Mouse (Mus musculus) CD4-positive, CD25-positive, alpha-beta regulatory T cell, adult 2 months (primary cell): ENCODE results near the gene Bola2.

ENCODE experiments used
- DNase-seq: peaks from one replicate; pipeline ENCODE4 v3.0.0-alpha.2; 2012; ENCODE audit warnings: low read depth, low spot score

The Bola2 gene

DNA sequence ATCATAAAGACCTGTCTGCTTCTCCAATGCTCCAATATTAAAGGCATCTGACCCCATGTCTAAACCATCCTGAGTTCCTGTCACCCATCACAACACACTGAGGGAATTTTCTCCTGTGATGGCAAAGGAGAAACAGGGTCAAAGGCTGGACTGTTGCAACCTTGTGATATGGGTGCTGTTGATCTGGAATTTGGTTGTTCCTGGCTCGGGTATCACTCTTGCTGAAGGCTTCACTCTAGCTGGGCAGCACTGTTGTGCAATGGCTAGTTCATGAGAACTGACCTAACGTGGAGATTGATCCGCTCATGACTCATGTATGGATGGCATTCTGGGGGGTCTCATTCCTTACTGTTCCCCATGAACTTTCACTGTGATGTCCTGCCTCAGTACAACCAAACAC, 6.2 kb upstream of the Bola2 start:
- DNase-seq: no peak

DNA sequence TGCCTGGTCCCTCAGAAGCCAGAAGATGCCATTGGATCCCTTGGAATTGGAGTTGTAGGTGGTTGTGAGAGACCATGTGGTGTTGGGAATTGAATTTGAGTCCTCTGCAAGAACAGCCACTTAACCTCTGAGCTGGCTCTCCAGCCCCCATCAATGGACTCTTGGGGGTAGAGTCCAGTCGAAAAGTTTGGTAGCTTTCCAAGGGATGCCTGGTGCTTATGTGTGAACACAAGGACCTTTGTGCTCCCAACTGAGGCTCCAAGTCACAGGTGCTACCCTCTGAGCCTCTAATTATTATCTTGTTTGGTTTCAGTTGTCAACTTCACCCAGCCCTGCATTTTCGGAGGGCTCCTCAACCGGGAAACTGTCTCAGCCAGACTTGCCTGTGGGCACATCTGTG, 4.5 kb upstream of the Bola2 start:
- DNase-seq: no peak

DNA sequence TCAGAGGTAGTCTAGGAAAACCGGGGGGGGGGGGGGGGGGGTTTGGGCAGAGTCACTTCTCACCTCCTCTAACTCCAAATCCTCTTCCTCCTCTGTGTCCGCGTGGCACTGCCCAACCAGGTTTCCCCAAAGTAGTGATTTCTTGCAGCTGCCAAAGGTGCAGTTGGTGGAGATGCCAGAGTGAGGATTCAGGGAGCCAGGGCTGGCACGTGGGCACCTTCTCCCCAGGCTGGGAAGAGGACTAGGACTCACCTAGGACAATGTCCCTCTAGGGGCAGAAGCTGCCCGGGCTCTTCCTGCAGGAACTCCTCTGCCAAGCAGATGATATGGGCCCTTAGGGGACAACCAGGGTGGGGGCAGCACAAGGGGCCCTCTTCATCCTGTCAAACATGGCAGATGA, 3.5 kb upstream of the Bola2 start:
- DNase-seq: no peak

DNA sequence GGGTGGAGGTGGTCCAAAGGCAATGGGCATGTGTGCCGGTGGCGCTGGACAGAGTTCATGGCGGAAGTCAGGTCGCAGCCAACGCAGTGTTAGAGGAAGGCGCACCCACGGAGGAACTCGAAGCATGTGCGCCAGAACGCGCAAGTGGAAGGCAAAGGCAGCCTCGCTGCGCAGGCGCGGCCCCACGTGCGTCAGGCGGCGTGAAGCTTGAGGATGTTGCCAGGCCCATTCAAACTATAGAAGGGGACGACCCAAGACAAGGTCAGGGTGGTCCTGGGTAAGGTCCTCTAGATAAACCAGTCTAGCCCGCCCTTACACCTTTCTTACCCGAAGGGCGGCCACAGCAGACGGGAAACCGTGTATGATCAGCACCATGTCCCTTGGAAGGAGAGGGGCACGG, 2.8 kb upstream of the Bola2 start:
- DNase-seq: no peak

DNA sequence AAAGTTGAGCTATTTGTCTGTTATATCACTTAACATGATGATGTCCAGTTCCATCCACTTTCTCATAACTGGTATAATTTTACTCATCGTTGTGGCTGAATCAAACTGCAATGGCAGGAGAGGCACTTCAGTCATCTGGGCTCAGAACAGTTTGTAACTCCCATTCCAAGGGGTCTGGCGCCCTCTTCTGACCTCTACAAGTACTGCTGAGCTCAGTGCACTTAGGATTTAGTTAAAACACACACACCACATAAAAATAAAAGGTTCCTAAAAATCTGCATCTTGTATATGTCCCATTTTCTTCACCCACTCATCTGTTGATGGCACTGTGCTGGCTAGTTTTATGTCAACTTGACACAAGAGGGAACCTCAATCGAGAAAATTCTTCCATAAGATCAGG, 1.9 kb upstream of the Bola2 start:
- DNase-seq: peak; percentile 93

DNA sequence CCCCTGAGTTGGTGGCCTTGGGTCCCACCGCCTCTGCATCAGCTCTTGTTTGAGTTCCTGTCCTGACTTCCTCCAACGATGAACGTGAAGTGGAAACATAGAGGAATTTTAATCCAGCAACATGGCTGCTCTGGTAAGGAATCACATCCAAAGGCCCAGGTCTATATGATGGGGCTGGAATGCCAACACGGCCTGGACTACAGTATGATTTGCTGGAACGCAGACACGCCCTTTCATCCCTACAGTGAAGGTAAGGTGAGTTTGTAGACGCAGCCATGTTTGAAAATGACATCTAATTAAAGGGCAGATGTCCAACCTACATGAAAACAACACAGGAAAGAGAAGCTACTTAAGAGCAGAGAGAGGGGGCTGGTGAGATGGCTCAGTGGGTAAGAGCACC, 1.4 kb upstream of the Bola2 start:
- DNase-seq: no peak

DNA sequence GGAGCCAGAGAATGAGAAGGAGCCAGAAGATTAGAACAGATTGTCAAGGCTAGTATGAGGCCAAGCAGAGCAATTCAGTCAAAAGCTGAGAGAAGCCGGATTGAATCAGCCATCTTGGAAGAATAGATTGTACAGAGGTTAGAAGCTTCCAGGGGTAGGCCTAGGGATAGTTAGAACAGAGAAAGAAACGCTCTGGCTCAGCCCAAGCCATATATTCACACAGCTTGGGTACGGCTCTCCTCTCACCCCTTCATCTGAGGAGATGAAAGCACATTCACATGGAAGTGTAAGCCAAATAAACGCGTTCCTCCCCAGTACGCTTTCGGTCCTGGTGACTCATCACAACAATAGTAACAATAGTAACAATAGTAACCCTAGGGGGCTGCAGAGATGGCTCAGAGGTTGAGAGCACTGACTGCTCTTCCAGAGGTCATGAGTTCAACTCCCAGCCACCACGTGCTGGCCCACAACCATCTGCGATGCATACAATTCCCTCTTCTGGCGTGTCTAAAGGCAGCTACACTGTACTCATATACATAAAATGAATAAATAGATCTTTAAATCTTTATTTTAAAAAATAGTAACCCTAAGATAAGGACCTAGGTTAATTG, 655 bp upstream of the Bola2 start:
- DNase-seq: no peak

DNA sequence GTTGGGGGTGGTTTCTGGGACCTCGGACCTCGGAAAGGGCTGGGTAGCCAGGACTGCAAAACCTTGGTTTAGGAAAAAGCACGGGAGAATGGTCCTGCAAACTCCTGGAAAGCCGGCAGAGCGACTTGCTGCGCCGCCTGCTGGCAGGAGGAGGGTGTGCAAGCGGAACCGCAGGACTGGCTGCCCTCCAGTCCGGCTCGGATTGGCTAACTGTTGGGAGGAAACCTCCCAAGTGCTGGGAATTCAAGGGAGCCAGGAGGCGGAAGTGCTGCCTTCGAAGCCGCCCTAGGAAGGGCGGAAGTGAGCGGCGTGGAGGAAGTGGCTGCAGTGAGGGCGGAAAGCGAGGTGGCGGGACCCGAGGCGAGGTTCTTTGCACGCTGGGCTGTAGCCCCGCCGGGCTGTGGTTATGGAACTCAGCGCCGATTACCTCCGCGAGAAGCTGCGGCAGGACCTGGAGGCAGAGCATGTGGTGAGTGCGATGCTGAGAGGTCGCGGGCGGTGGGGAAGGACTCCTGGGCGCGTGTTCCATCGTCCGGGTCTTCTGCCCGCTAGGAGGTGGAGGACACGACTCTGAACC, 518 bp downstream of the Bola2 start, which contains the start of gene Slx1b:
Gene Slx1b (minus strand): TSS at position 154 of the 577 bp plus-strand sequence.
- peak; percentile 95 for DNase-seq

DNA sequence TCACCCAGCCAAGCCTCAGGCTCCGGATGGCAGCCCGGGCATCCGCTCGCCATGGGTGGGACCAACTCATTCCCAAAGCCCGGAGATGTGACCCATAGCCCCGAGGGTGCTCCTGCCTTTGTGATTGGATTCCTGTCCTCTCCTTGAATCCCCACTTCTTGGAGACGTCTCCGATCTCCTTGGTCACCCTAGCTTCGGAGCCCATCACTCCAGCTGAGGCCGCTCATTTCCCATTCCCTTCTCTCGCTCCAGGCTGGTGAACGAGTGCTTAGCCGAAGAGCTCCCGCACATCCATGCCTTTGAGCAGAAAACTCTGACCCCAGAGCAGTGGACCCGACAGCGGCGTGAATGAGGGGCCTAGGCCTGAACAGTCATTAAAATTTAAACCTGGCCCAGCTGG, 1.1 kb downstream of the Bola2 start:
- DNase-seq: no peak

DNA sequence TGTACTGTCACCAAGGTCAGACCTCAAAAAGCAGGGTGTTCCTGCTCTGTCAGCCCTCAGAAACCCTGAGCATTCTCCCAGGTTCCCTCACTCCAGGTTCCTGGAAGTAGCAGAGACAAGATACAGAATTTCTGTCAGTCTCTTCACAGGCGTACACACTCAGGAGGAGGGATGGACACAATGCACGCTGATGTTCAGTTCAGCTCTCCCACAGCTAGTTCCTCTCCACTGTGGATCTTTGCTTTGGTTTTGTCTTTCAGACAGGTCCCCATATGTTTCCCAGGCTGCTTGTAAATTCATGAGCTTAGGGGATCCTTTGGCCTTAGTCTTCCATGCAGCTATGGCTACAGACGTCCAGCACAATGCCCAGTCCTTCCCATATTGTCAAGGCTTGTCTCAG, 1.7 kb downstream of the Bola2 start:
- peak; percentile 38 for DNase-seq

DNA sequence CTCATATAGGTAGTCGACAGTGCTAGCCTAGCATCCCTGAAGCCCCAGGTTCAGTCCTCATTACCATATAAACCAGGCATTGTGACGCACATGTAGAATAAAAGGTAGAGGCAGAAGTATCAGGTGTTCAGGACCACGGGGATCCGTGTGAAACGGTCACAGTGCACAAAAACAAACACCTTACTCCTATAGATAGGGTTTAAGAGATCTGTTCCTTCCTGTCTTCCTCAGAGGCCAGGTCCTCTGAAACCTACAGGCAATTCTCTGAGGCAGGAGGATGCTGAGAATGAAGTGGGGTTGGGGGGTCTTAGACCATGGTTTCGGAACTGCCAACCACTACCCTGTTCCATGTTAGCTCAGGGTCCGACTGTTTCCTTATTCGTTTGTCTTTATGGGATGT, 2.6 kb downstream of the Bola2 start:
- peak; percentile 50 for DNase-seq

DNA sequence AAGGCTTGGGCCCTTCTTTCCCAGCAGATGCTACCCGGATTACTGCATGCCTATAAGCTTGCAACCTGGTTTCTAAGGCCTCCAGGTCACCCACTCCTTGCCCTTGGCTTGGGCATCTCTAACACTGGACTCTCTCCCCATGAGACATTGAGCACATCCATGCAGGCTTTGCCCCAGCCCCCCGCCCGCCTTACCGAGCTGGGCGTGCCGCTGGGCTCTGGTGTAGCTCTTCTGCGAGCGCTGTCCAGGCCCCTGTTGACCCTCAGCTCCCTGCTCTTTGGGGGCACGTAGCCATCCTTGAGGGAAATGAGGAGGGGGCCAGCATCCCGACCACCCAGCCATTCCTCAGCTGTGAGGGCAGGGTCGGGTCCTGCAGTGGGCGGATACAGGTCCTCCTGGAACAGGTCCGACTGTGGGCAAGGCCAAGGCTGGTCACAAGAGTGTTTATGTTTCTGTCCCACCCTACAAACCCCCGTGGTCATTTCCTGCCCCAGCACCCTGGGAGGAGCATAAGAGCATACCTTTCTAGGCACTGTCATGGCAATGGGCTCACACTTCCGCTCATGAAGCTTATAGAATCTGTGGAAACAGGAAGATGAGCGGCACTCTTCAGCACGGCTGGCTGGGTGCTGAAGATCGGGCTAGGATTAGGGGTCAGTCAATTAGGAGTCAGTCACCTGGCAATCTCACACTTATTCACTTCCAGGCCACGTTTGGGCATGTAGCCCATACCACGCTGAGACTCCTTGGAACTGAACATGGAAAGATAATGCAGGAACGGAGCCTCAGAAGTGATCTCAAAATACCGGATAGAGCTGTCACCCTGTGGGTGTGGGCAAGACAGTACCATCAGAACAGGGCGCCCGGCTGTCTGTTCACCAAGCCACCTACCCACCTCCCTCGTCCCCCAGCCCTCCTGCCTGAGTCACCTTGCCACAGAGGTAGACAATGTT, 5.1 kb downstream of the Bola2 start:
- DNase-seq: peak; percentile 33

DNA sequence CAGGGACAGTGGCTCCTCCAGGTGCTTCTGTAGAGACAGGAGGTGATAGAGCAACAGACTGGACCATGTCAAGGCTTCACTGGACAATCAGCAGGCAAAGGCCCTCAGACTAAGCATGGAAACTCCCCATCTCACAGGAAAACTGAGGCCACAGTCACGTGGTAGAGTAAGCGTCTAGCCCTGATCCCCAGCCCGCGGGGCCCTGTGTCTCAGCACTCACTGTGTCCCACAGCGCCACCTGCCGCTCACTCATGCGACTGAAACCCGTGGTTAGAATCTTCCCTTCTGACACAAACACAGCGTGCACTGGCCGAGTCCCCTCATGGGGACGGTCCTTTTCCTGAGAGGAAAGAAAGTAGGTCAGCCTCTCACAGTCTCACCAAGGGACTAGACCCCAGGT, 5.9 kb downstream of the Bola2 start:
- peak; percentile 97 for DNase-seq

DNA sequence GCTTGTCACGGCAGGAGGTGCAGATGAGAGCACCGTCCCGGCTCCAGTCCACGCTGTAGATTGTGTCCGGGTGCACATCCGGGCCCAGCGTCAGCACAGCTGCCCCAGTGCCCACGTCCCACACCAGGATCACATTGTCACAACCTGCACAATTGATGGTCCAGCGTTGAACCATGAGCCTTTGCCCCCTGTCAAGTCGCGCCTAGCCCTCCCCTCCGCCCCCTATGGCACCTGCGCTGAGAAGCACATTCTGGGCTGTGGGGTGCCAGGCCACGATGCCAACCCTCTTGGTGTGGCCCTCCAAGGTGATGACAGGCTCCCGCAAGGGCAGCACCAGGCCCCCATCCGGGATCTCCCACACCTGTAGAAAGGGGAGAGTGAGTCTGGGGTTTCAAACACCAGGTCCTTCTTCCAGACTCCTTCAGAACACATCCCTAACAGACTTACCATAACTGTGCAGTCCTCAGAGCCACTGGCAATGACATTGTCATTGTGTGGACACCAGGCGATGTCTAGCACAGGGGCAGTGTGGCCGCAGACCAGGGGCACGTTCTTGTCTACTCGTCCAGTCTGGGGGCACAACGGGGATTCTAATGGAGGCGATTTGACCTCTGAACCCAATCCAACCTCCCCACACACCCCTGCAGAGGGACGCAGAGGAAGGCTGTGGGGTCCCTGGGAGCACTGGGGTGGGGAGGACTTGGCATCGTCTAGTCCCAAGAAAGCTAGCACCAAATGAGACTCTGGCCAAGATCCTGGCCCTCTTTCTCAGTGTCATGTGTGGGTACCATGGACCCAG, 6.6 kb downstream of the Bola2 start:
- DNase-seq: no peak

DNA sequence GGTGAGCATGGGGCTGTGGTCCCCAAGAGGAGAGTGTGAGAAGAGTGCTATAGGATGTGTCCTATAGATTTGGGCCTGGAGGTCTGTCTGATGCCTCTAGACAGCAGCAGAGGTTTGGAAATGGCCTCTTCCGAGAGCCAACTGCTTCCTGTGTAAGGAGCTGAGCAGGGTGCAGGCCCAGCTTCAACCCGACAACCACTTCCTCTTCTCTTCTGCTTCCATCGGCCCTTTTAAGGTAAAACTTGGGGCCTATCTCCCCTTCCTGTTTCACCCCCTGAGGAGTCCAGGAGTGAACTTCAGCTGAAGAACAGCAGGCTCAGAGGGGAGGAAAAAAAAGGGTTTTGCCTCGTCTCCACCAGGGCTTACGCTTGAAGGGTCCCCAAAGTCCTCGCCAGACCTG, 7.2 kb downstream of the Bola2 start:
- DNase-seq: peak; percentile 88

DNA sequence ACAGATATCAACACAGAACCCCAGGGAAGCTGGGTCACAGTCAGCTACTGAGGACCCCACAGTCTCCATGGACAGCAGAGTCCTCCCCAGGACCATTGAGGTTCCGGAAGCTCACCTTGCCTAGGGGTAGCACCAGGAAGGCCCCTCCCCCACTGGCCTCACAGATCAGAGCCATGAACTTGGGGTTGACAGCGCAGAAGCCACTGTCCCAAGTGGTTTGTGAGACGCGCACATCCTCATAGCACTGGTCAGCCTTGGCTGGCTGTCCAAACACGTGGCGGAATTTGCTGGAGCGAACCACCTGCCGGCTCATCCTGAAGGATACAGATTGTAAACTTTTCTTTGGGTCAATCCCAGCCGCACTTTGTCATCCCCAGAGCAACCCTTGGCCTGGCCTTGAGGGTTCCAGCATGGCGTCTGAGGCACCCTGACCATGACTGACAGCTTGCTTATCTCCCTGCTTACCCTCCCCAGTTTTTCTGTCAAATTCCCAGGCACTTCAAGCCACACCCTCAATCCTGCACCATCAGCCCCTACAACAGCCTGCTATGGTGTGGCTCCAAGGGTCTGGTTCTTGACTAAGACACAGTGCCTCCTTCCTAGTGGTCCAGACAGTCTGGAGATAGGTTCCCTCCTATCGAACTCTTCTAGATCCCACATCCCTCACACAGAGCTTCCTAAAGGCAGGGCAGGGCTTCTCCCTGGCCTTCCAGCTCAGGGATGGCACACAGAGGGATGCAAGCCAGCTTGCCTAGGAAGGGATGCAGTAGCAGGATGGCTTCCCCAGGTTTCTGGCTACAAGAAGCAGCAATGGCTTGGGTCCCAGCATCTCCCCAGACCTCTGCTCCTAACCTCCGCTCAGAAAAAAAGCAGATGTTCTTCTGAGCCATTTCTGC, 7.9 kb downstream of the Bola2 start:
- peak; percentile 74 for DNase-seq

DNA sequence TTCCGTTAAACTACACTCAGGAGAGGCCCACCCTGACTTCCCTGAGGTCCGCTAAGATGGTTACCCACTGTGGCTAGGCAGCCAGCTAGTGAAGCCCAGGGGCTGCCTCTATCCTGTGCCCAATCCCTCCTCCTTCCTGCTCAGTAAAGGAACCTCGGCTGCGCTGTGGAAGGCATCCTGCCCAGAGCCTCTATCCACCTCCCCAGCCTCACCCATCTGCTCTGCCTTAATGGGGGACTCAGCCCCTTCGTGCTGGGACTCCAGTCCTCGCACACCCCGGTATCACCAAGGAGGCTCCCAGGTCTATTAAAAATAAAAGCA, 8.5 kb downstream of the Bola2 start:
- no peak for DNase-seq

DNA sequence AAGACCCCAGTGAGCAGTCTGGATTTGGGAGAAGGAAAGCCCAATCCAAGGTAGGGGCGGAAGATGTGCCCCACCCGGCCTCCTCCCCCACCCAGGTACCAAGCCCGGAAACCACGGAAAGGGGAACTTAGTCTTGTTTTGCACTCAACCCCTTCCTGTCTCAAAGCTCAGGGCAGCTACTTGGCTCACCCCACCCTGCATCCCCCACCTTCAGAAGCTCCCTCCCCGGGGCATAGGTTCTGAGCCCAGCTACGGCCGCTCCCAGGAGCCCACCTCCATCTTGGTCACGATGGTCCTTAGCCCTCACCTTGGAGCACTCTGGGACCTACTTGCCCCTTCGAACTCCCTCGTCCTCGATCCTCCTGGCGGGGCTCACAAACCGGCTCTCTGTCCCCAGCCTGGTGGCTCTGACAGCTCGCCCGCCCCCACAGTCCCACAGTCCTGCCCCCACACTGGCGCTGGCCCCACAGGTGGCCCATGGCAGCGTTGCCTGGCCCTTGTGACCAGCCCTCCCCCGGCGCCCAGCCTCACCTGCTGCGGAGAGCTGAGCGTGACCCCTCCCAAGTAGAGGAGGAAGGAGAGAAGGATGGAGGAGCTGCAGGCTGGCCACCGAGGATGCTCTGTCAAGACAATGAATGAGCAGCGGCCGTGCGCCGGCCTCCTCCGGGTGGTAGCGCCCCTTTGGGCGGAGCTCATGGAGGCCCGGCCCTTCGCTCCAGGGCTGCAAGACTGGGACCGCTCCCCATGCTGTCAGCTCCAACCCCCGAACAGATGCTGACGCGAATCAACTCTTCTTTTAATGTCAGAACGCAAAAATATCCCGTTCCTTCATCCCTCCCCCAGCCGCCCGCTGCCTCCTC, 9.2 kb downstream of the Bola2 start:
- peak; percentile 92 for DNase-seq

DNA sequence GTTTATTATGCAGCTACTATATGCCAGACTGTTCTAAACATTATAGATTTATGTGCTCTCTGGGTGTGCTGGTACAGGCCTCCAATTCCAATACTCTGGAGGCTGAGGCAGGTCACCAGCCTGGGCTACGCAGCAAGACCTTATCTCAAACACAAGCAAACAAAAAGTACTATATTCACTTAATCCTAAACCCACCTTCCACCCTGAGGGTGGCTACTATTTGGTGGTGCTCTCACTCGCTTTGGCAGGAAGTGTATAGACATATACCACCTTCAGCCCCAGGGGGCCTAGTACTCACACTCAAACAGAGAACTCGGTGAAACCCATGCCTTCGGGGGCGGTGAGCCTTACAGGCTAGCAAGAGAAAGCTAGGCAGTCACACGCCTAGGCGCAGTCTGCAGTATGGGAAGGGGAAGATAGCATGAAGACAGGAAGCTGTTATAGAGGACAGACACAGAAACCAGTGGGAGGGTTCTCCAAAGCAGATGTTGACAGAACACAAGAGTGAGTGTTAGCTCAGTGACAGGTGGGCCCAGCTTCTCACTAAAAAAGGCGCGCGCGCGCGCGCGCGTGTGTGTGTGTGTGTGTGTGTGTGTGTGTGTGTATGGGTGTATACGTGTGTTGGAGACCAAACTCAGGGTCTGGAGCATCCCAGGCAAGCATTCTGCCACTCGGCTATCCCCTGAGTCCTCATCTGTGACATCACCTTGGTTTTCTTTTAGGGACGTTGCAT, 12.4 kb downstream of the Bola2 start, which contains the start of gene Coro1a:
Gene Coro1a (minus strand): TSS at position 346 of the 733 bp plus-strand sequence.
- DNase-seq: peak; percentile 77
